Mouse (Mus musculus) forebrain, embryonic 11.5 days (tissue): Measurements from ENCODE around the gene Ankrd63. TPM values are rescaled to one million over a fixed set of nuclear protein-coding genes. Genes with fewer than 3 reads are reported as not detected.

Experiments
- ATAC-seq: fragments of 200-750 bp; cut with Nextera tagmentation; replicated peaks from 2 replicates; pipeline ENCODE4 v1.8.0; 2017; ENCODE audit warnings: moderate TSS enrichment; ENCODE audit not compliant: low FRiP score
- DNase-seq: peaks from one replicate; pipeline ENCODE4 v3.0.0-alpha.2; 2017; ENCODE audit warnings: low spot score
- H3K27ac ChIP-seq: fragments of 300-500 bp; sonication (generic); 2 replicates; pipeline ENCODE4 v1.5.1; 2014; ENCODE audit warnings: low read depth, low read length
- H3K27me3 ChIP-seq: fragments of 300-500 bp; sonication (generic); 2 replicates; pipeline ENCODE4 v1.6.1; 2014; ENCODE audit warnings: mild to moderate bottlenecking, low read length, mixed read lengths; ENCODE audit not compliant: control insufficient read depth, insufficient read depth
- H3K36me3 ChIP-seq: fragments of 300-500 bp; sonication (generic); 2 replicates; pipeline ENCODE4 v1.6.1; 2014; ENCODE audit warnings: mild to moderate bottlenecking, low read length, moderate library complexity, mixed read lengths; ENCODE audit not compliant: control insufficient read depth, insufficient read depth
- H3K4me1 ChIP-seq: fragments of 300-500 bp; sonication (generic); replicated peaks from 2 replicates; pipeline ENCODE4 v1.6.1; 2014; ENCODE audit warnings: low read length, mixed read lengths; ENCODE audit not compliant: control insufficient read depth, insufficient read depth
- H3K4me2 ChIP-seq: fragments of 300-500 bp; sonication (generic); 2 replicates; pipeline ENCODE4 v1.6.1; 2014; ENCODE audit warnings: low read depth, mild to moderate bottlenecking, low read length, moderate library complexity, mixed read lengths; ENCODE audit not compliant: severe bottlenecking
- H3K4me3 ChIP-seq: fragments of 300-500 bp; sonication (generic); 2 replicates; pipeline ENCODE4 v1.5.1; 2014; ENCODE audit warnings: low read depth, low read length
- H3K9ac ChIP-seq: fragments of 300-500 bp; sonication (generic); 2 replicates; pipeline ENCODE4 v1.6.1; 2014; ENCODE audit warnings: low read length
- H3K9me3 ChIP-seq: fragments of 300-500 bp; sonication (generic); 2 replicates; pipeline ENCODE4 v1.6.1; 2016; ENCODE audit warnings: low read length, mixed read lengths; ENCODE audit not compliant: control insufficient read depth
- WGBS: fragments of 180-500 bp; shearing (Covaris S2); extraction: QIAGEN DNeasy Blood & Tissue Kit; methylation state at CpG from one replicate; pipeline ENCODE4 v1.1.7; 2014; 5-methylcytosine and 5-hydroxymethylcytosine counted together
- polyA plus RNA-seq: library from polyadenylated mRNA; unstranded; fragments of >200 nt; fragmentation: Nextera tagmentation; extraction: Ambion mirVana; gene quantifications from 2 replicates; pipeline ENCODE4 v1.2.1, GENCODE M21; 2014

Ankrd63 gene
- polyA plus RNA-seq, 1 experiment from 2014 or later: not detected

DNA sequence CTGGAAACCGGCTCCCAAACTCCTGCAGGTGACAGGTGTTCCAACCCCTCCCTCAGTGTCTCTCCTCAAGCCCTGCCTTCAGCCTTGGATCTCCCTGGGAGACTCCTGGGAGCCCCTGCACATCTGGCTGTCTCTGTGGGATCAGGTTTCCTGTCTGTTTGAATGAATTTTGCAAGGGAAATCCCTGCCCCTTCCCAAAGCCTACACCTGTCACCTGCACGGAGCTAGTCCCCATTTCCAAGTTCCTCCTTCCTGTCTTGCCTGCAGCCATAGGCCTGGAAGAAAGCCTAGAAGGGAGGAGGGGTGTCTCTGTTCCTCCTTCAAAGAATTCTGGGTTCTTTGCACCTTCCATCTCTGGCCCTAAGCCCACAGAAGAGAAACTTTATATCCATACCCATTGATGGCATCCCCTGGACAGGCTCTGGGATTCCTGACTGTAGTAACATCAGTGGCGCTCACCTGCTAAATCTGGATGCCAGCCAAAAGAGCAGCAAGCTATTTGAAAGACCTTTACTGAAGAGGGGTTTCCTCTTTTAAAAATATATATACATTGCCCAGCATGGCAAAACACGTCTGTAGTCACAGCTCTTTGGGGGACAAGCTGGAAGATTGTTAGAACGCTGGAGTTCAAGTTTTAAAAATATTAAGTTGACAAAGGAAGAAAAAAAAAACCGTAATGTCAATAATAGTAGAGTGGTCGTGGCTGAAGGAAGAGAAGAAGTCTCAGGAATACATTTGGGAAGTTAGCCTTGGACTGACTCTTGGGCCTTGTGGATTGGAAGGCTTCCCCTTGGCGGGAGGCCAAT lies 26.3 kb upstream of the Ankrd63 start:
- 26% methylated on average over 8 of the region's 8 CpGs for WGBS
- ATAC-seq: no peak
- no peaks in the 10 kb centered on the region for H3K36me3 ChIP-seq
- no peaks in the 10 kb centered on the region for H3K9me3 ChIP-seq
- H3K4me1 ChIP-seq: no peaks in the 10 kb centered on the region
- no peak overlapping the region for H3K27ac ChIP-seq
- no peak for DNase-seq
- no peak overlapping the region for H3K4me3 ChIP-seq
- H3K4me2 ChIP-seq: no peak overlapping the region
- no peaks in the 10 kb centered on the region; the same call in 1 of the 2 replicates for H3K27me3 ChIP-seq
- H3K9ac ChIP-seq: no peak overlapping the region

GRCm38 (mm10) chr2:118729194-118729593 lies 25.4 kb upstream of the Ankrd63 start:
- H3K9me3 ChIP-seq: no peaks in the 10 kb centered on the region
- H3K4me3 ChIP-seq: no peak overlapping the region
- H3K9ac ChIP-seq: no peak overlapping the region
- no peak for DNase-seq
- ATAC-seq: no peak
- no peaks in the 10 kb centered on the region for H3K36me3 ChIP-seq
- no peaks in the 10 kb centered on the region for H3K4me1 ChIP-seq
- 50% methylated on average over 4 of the region's 4 CpGs for WGBS
- no peak overlapping the region for H3K27ac ChIP-seq
- H3K4me2 ChIP-seq: no peak overlapping the region
- H3K27me3 ChIP-seq: no peaks in the 10 kb centered on the region; the same call in 1 of the 2 replicates

DNA sequence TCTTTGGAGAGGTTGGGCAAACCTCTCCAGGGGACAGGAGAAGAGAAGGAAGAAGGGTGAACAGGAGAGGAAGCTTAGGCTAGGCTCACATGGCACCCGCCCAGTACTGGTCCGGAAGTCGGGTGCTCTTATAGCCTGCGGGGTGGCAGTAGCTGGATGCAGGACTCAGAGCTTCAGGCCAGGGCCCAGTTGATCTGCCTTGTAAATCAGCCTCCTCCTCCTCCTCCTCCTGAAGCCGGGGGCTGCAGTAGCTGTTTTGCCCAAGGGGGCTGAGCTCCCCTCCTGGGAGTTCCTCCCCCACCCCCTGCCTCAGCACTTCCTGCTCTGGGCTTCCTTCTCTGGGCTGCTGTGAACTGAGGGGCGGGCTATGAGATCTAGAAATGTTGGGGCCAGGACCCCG lies 24.6 kb upstream of the Ankrd63 start, which contains the start of gene Plcb2:
Gene Plcb2 (minus strand): TSS at position 102 of the 400 bp plus-strand sequence.
- Histone ChIP-seq H3K27ac (no peak within 1 kb of the TSS), H3K9ac (no peak within 1 kb of the TSS)

DNA sequence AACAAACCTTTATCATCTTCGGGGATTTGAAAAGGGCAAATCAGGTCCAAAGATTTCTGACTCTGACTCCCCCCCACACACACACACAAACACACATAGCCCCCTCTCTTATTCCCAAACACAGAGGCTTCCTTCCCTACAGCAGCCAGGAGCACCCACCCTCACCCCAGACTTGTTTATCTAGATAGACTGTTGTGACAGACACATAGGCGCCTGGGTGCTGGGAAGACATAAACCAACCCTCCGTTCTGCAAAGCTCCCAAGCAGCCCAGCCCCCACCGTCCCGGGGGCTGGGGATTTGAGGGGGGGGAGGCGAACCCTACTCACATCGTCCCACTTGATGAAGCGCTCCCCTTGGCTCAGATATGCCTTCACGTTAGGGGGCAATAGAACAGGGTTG lies 24.1 kb upstream of the Ankrd63 start:
- no peaks in the 10 kb centered on the region for H3K4me1 ChIP-seq
- no peak overlapping the region for H3K4me3 ChIP-seq
- WGBS: 30% methylated on average over 9 of the region's 9 CpGs
- H3K27me3 ChIP-seq: no peaks in the 10 kb centered on the region; the same call in 1 of the 2 replicates
- no peaks in the 10 kb centered on the region for H3K36me3 ChIP-seq
- no peaks in the 10 kb centered on the region for H3K9me3 ChIP-seq
- H3K27ac ChIP-seq: no peak overlapping the region
- DNase-seq: no peak
- H3K4me2 ChIP-seq: no peak overlapping the region
- ATAC-seq: no peak
- H3K9ac ChIP-seq: no peak overlapping the region

More for the DNA sequence above, 24.6 kb upstream of the Ankrd63 start, which contains the start of gene Plcb2:
- DNase-seq: no peak
- H3K27me3 ChIP-seq: no peaks in the 10 kb centered on the region; the same call in 1 of the 2 replicates
- H3K36me3 ChIP-seq: no peaks in the 10 kb centered on the region
- H3K4me3 ChIP-seq: no peak within 1 kb of the TSS
- H3K4me1 ChIP-seq: no peaks in the 10 kb centered on the region
- 21% methylated on average over 7 of the region's 7 CpGs for WGBS
- no peaks in the 10 kb centered on the region for H3K9me3 ChIP-seq
- ATAC-seq: no peak
- H3K4me2 ChIP-seq: no peak within 1 kb of the TSS

DNA sequence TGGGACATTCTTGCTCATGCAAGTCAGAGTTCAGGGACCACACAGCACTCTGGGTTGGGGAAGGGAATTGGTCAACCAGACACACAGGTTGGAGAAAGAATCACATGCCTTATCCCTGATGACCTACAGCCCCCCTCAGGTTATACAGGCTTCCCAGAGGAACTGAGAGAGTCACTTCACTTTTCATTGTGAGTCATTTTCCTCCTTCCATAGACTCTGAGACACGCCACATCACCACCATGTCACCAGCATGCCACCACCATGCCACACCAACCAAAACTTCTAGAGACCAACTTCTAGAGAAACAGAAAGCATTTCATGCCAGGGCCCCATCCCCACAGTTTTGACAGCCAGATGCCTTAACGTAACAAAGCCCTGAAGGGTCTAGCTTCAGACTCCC lies 23.1 kb upstream of the Ankrd63 start:
- DNase-seq (no peak), ATAC-seq (no peak)
- Histone ChIP-seq H3K9me3 (no peaks in the 10 kb centered on the region), H3K4me1 (no peaks in the 10 kb centered on the region), H3K4me3 (no peak overlapping the region), H3K36me3 (no peaks in the 10 kb centered on the region), H3K9ac (no peak overlapping the region), H3K27ac (no peak overlapping the region), H3K4me2 (no peak overlapping the region), H3K27me3 (no peaks in the 10 kb centered on the region; the same call in 1 of the 2 replicates)
- 88% methylated on average over 2 of the region's 2 CpGs for WGBS

GRCm38 (mm10) chr2:118725511-118725910 lies 21.7 kb upstream of the Ankrd63 start:
- WGBS: 91% methylated on average over 4 of the region's 4 CpGs
- Histone ChIP-seq H3K9me3 (no peaks in the 10 kb centered on the region), H3K9ac (no peak overlapping the region), H3K27me3 (no peaks in the 10 kb centered on the region; the same call in 1 of the 2 replicates), H3K4me1 (no peaks in the 10 kb centered on the region), H3K4me2 (no peak overlapping the region), H3K36me3 (no peaks in the 10 kb centered on the region), H3K4me3 (no peak overlapping the region), H3K27ac (no peak overlapping the region)
- ATAC-seq (no peak), DNase-seq (no peak)

GRCm38 (mm10) chr2:118723693-118724486 lies 20.1 kb upstream of the Ankrd63 start:
- no peak overlapping the region for H3K27ac ChIP-seq
- H3K27me3 ChIP-seq: no peaks in the 10 kb centered on the region; the same call in 1 of the 2 replicates
- no peak overlapping the region for H3K9ac ChIP-seq
- no peaks in the 10 kb centered on the region for H3K9me3 ChIP-seq
- H3K4me1 ChIP-seq: no peaks in the 10 kb centered on the region
- no peak for DNase-seq
- H3K4me2 ChIP-seq: no peak overlapping the region
- WGBS: 82% methylated on average over 15 of the region's 15 CpGs
- ATAC-seq: no peak
- H3K36me3 ChIP-seq: no peaks in the 10 kb centered on the region
- no peak overlapping the region for H3K4me3 ChIP-seq

- no peak overlapping the region for H3K27ac ChIP-seq
- H3K36me3 ChIP-seq: no peaks in the 10 kb centered on the region
- DNase-seq: no peak
- ATAC-seq: no peak
- no peaks in the 10 kb centered on the region for H3K9me3 ChIP-seq
- H3K4me2 ChIP-seq: no peak overlapping the region
- WGBS: 84% methylated on average over 5 of the region's 5 CpGs
- no peak overlapping the region for H3K9ac ChIP-seq
- H3K27me3 ChIP-seq: peaks cover 9% of the 10 kb centered on the region
- 0 out of 2 replicates have a peak, but pooled peaks cover 4% of the 10 kb centered on the region for H3K4me1 ChIP-seq
- no peak overlapping the region for H3K4me3 ChIP-seq
Observed at GRCm38 (mm10) chr2:118716677-118717076, 12.9 kb upstream of the Ankrd63 start.
